Mouse (Mus musculus) lung, postnatal 0 days (tissue): ENCODE results near the gene Mlxipl. TPM values are rescaled to one million over a fixed set of nuclear protein-coding genes. Genes with fewer than 3 reads are reported as not detected.

Experiments used
- ATAC-seq: fragments of 200-750 bp; cut with Nextera tagmentation; 2 replicates; pipeline ENCODE4 v1.8.0; 2017; ENCODE audit warnings: moderate library complexity
- DNase-seq: peaks from one replicate; pipeline ENCODE4 v3.0.0-alpha.2; 2016; ENCODE audit warnings: low spot score
- H3K27ac ChIP-seq: fragments of 300-500 bp; sonication (generic); 2 replicates; pipeline ENCODE4 v1.5.1; 2014; ENCODE audit warnings: antibody characterized with exemption, mild to moderate bottlenecking, low read length, mixed read lengths
- H3K27me3 ChIP-seq: fragments of 300-500 bp; sonication (generic); replicated peaks from 2 replicates; pipeline ENCODE4 v1.6.1; 2014; ENCODE audit warnings: low read length, mixed read lengths; ENCODE audit not compliant: insufficient read depth
- H3K36me3 ChIP-seq: fragments of 300-500 bp; sonication (generic); 2 replicates; pipeline ENCODE4 v1.6.1; 2014; ENCODE audit warnings: low read length, mixed read lengths; ENCODE audit not compliant: insufficient read depth
- H3K4me1 ChIP-seq: fragments of 300-500 bp; sonication (generic); 2 replicates; pipeline ENCODE4 v1.6.1; 2014; ENCODE audit warnings: antibody characterized with exemption, low read depth, low read length, mixed read lengths; ENCODE audit not compliant: insufficient read depth
- H3K4me2 ChIP-seq: fragments of 300-500 bp; sonication (generic); replicated peaks from 2 replicates; pipeline ENCODE4 v1.6.1; 2014; ENCODE audit warnings: low read depth, mild to moderate bottlenecking, low read length, moderate library complexity, mixed read lengths
- H3K4me3 ChIP-seq: fragments of 300-500 bp; sonication (generic); 2 replicates; pipeline ENCODE4 v1.5.1; 2014; ENCODE audit warnings: low read depth, low read length
- H3K9ac ChIP-seq: fragments of 300-500 bp; sonication (generic); replicated peaks from 2 replicates; pipeline ENCODE4 v1.6.1; 2014; ENCODE audit warnings: low read depth, mild to moderate bottlenecking
- H3K9me3 ChIP-seq: fragments of 300-500 bp; sonication (generic); 2 replicates; pipeline ENCODE4 v1.6.1; 2016; ENCODE audit warnings: low read length, mixed read lengths
- CTCF ChIP-seq: IDR thresholded peaks from 2 replicates; pipeline ENCODE4 v1.5.1; 2016; ENCODE audit warnings: antibody characterized with exemption, mild to moderate bottlenecking
- EP300 ChIP-seq: IDR thresholded peaks from 2 replicates; pipeline ENCODE4 v1.6.1; 2016; ENCODE audit warnings: antibody characterized with exemption, mild to moderate bottlenecking, control low read depth
- WGBS: fragments of 180-500 bp; shearing (Covaris S2); extraction: QIAGEN DNeasy Blood & Tissue Kit; methylation state at CpG from one replicate; pipeline ENCODE4 v1.1.7; 2014; 5-methylcytosine and 5-hydroxymethylcytosine counted together
- polyA plus RNA-seq: library from polyadenylated mRNA; unstranded; fragments of >200 nt; fragmentation: Nextera tagmentation; extraction: Ambion mirVana; gene quantifications from 2 replicates; pipeline ENCODE4 v1.2.1, GENCODE M21; 2015

The Mlxipl gene
- polyA plus RNA-seq, 1 experiment from 2014 or later = 0.70 TPM

- H3K4me1 ChIP-seq = peaks cover 2% of the 10 kb centered on the region; the same call in 1 of the 2 replicates
- no peak overlapping the region for H3K9ac ChIP-seq
- DNase-seq (no peak), ATAC-seq (no peak)
- TF ChIP-seq EP300 = no peak
- TF ChIP-seq CTCF = no peak
- H3K27me3 ChIP-seq = no peaks in the 10 kb centered on the region
- H3K36me3 ChIP-seq = no peaks in the 10 kb centered on the region
- H3K27ac ChIP-seq = no peak overlapping the region
- H3K9me3 ChIP-seq = no peaks in the 10 kb centered on the region
- H3K4me2 ChIP-seq = no peak overlapping the region
- no peak overlapping the region for H3K4me3 ChIP-seq
- WGBS = 81% methylated on average over 12 of the region's 12 CpGs
These were observed 24.1 kb downstream of the Mlxipl start for GRCm38 (mm10) chr5:135113782-135114181.

GRCm38 (mm10) chr5:135115241-135115640, 25.6 kb downstream of the Mlxipl start:
- TF ChIP-seq CTCF = no peak
- no peak for TF ChIP-seq EP300
- no peak for DNase-seq
- H3K4me2 ChIP-seq = no peak overlapping the region
- no peaks in the 10 kb centered on the region for H3K9me3 ChIP-seq
- ATAC-seq = no peak
- H3K4me3 ChIP-seq = no peak overlapping the region
- H3K9ac ChIP-seq = no peak overlapping the region
- H3K4me1 ChIP-seq = peaks cover 4% of the 10 kb centered on the region; the same call in 1 of the 2 replicates
- WGBS = 74% methylated on average over 8 of the region's 8 CpGs
- no peaks in the 10 kb centered on the region for H3K27me3 ChIP-seq
- H3K36me3 ChIP-seq = no peaks in the 10 kb centered on the region
- no peak overlapping the region for H3K27ac ChIP-seq

- Histone ChIP-seq H3K4me2 (no peak overlapping the region), H3K36me3 (no peaks in the 10 kb centered on the region), H3K4me3 (no peak overlapping the region), H3K27me3 (no peaks in the 10 kb centered on the region), H3K9ac (no peak overlapping the region), H3K27ac (no peak overlapping the region), H3K4me1 (peaks cover 4% of the 10 kb centered on the region; the same call in 1 of the 2 replicates), H3K9me3 (no peaks in the 10 kb centered on the region)
- ATAC-seq (peak; percentile 87), DNase-seq (peak; percentile 91)
- WGBS = 6% methylated on average over 6 of the region's 6 CpGs
- TF ChIP-seq CTCF (peak; percentile 94), EP300 (no peak)
These were observed 28.9 kb downstream of the Mlxipl start for GRCm38 (mm10) chr5:135118589-135119081.

- ATAC-seq = no peak
- Histone ChIP-seq H3K27me3 (no peaks in the 10 kb centered on the region), H3K4me3 (no peak overlapping the region), H3K27ac (no peak overlapping the region), H3K9ac (no peak overlapping the region), H3K4me1 (peaks cover 4% of the 10 kb centered on the region; the same call in 1 of the 2 replicates), H3K4me2 (no peak overlapping the region), H3K9me3 (no peaks in the 10 kb centered on the region), H3K36me3 (no peaks in the 10 kb centered on the region)
- TF ChIP-seq EP300 (no peak), CTCF (peak; percentile 48)
- peak; percentile 25 for DNase-seq
- WGBS = 50% methylated on average over 4 of the region's 4 CpGs
These were observed 31.1 kb downstream of the Mlxipl start for GRCm38 (mm10) chr5:135120753-135121152.

- H3K9ac ChIP-seq = no peak overlapping the region
- H3K4me2 ChIP-seq = no peak overlapping the region
- H3K36me3 ChIP-seq = no peaks in the 10 kb centered on the region
- H3K27me3 ChIP-seq = no peaks in the 10 kb centered on the region
- ATAC-seq (no peak), DNase-seq (no peak)
- no peaks in the 10 kb centered on the region for H3K9me3 ChIP-seq
- no peaks in the 10 kb centered on the region for H3K4me1 ChIP-seq
- H3K4me3 ChIP-seq = no peak overlapping the region
- no peak overlapping the region for H3K27ac ChIP-seq
- WGBS = 69% methylated on average over 6 of the region's 6 CpGs
- TF ChIP-seq EP300 (no peak), CTCF (no peak)
These were observed 36.4 kb downstream of the Mlxipl start for GRCm38 (mm10) chr5:135126121-135126520.

GRCm38 (mm10) chr5:135127669-135128068, 38.0 kb downstream of the Mlxipl start:
- DNase-seq (no peak), ATAC-seq (no peak)
- no peaks in the 10 kb centered on the region for H3K4me1 ChIP-seq
- no peak overlapping the region for H3K27ac ChIP-seq
- no peaks in the 10 kb centered on the region for H3K36me3 ChIP-seq
- H3K27me3 ChIP-seq = no peaks in the 10 kb centered on the region; the same call in 1 of the 2 replicates
- H3K4me3 ChIP-seq = no peak overlapping the region
- WGBS = 73% methylated on average over 6 of the region's 6 CpGs
- no peak overlapping the region for H3K4me2 ChIP-seq
- H3K9ac ChIP-seq = no peak overlapping the region
- TF ChIP-seq CTCF = no peak
- no peak for TF ChIP-seq EP300
- no peaks in the 10 kb centered on the region for H3K9me3 ChIP-seq

GRCm38 (mm10) chr5:135129747-135130146, 40.1 kb downstream of the Mlxipl start:
- no peak overlapping the region for H3K4me2 ChIP-seq
- H3K36me3 ChIP-seq = no peaks in the 10 kb centered on the region
- no peaks in the 10 kb centered on the region for H3K4me1 ChIP-seq
- no peak overlapping the region for H3K4me3 ChIP-seq
- 83% methylated on average over 4 of the region's 4 CpGs for WGBS
- no peaks in the 10 kb centered on the region for H3K9me3 ChIP-seq
- no peak overlapping the region for H3K9ac ChIP-seq
- ATAC-seq (no peak), DNase-seq (no peak)
- no peak for TF ChIP-seq CTCF
- TF ChIP-seq EP300 = no peak
- H3K27me3 ChIP-seq = peaks cover 4% of the 10 kb centered on the region; the same call in 1 of the 2 replicates
- H3K27ac ChIP-seq = no peak overlapping the region
